Mouse (Mus musculus): ENCODE measurements around the gene Fam171b.

The Fam171b gene

DNA sequence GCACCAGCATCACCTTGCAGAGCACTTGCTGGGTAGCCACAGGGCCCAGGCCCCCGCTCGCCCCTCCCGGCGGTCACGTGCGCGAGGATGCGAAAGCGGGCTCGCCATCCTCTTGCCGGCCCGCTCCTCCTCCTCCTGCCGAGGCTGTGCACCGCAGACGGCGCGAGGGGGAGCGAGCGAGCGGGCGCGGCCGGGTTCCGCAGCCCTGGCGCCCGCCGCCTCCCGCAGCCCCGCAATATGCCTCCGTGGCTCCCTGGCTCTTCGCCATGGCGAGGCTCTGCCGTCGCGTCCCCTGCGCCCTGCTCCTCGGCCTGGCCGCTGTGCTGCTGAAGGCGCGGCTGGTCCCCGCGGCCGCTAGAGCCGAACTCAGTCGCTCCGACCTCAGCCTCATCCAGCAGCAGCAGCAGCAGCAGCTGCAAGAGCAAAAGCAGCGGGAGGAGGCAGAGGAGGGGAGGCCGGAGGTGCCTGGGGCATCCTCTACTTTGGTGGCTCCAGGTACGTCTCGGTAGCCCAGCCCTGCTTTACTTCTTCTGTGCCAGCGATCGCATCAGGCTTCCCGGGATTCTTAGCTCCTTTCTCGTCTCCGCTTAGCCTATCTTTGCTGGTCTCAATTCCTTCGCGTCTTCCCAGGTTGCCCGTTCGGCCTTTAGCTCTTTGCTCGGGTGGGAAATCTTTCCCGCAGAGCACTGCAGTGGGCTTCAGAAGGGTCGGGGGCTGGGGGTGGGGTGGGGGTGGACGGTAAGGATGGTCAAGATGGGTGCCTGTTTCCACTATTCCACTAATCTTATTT is at the start of gene Fam171b:
TSS of gene Fam171b (plus strand) at position 154 of the 790 bp plus-strand sequence.
- DNase-seq (ENCODE audit: low spot score in 2 of 2), result peak; percentile 14 to 41

DNA sequence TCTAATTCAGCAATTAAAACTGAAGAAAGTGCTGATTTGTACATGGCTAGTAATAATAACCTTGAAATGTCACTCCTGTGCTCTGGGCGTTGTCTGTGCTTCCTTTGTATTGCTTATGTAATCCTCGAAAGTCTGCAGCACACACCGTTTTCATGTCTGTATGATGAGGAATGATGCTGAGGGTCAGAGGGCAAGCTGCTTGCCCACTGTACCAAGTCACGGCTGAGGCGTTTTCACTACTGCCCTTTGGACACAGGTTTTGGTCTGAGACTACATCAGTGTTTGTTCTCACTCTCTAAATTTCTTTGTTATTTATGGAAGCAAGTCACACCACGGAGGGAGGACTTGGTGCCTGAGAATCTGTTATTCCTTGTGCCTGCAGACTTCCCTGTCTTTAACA is 46.4 kb upstream of the Fam171b start:
- no peak for DNase-seq (ENCODE audit: low spot score in 2 of 2)

DNA sequence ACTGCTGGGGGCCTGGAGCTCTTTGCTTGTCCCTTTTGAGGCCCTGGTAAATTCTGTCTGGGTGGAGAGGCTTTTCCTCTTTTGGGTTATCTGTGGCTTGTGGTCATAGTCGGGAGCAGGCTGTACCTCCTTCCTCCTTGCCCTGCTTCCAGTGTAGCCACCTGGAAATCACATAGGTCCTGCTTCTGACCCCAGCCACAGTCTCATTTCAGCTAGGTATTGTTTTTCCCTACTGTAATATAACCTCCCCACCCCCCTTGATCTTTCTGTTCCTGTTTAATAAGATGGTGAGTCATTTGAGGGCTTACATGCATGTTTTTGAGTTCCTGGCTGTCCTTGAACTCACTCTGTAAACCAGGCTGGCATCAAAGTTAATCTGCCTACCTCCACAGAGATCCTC is 45.6 kb upstream of the Fam171b start:
- no peak for DNase-seq (ENCODE audit: low spot score in 2 of 2)

- DNase-seq (ENCODE audit: low spot score in 2 of 2), result no peak
Observed at GRCm38 (mm10) chr2:83768311-83769047, 44.0 kb upstream of the Fam171b start.

DNA sequence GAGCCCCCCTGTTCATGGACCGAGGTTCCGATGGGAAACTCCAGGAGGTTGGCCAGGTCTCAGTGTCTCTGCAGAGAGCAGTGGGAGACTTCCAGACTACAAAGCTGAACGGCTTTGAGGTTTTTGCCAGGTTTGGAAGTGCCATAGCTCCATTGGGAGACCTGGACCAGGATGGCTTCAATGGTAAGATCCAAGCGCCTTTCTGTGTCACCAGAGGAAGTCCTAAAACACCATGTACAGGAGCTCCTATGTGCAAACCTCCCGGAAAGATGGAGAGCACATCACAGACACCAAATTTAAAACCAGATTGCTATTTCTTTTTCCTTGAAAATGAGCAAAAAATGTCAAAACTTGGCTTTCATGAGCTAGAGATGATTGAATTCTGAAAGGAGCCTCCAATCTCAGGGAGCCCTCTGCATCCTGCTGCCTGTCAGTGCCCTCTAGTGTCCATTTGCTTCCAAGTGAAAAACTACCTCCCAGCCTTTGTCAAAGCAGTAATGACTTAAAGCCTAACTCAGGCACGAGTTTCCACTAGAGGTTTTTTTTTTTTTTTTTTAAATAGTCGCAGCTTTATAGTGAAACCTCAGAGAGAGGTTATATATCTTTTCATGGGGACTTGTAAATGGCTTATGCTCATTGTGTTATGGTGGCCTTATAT is 41.2 kb upstream of the Fam171b start:
- DNase-seq (ENCODE audit: low spot score in 2 of 2), result peak in 1 of 2 experiments; percentile 56

DNA sequence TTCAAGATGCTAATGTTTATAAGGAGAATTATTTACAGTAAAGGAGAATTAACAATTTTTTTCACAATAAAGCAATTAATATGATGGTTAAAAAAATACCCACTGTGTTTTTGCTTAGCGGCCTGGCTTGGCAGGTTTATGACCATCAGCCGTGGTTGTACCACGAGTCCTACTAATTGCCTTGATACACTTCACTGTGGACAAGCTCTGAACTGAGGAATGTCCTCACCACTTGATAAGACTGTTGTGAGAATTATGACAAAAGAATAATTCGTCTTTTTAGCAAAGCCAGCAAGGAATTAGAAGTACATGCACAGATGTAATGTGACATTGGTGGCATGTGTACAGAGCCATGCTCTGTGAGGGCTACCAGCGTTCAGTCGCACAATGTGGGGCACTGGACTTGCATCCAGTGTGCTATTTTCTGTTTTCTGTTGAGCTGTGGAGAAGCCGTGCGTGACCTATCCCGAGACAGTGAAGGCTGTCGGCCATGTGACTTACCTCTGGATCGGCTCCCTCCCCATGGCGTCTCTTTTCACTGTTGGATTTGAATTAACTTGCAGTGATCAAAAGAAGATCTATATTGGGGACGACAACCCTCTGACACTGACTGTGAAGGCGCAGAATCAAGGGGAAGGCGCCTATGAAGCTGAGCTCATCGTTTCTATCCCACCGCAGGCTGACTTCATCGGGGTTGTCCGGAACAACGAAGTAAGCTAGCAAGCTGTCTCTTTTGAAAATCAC is 20.9 kb upstream of the Fam171b start:
- DNase-seq (ENCODE audit: low spot score in 2 of 2), result no peak

- no peak for DNase-seq (ENCODE audit: low spot score in 2 of 2)
Observed at GRCm38 (mm10) chr2:83792102-83792501, 20.3 kb upstream of the Fam171b start.

- DNase-seq (ENCODE audit: low spot score in 2 of 2), result no peak
Observed at GRCm38 (mm10) chr2:83795766-83796165, 16.7 kb upstream of the Fam171b start.

DNA sequence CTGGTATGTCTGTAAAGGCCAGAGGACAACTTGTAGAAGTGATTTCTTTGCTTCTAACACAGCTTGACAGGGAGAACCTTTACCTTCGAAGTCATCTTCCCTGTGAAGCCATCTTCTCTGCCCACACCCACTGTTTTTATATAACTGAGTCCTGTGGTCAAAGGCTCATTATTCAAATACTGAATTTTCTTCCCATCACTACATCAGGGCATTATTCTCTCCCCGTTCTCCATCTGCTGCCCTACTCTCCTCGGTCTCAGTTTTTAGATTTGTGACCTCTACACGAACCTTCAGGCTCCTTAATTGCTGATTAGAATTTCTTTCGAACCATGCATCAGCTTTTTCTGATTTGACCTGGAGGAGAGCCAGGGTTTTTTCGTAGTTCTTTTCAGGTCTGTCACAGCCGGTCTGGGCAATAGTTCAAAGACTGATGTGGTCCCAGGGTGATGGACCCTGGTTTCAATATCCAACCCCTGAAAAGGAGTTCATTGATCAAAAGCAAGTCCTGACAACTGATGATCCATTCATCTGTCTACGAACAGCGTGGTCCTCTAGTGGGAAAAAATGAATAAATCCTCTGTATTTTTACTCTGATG is 14.4 kb upstream of the Fam171b start:
- DNase-seq (ENCODE audit: low spot score in 2 of 2), result no peak

GRCm38 (mm10) chr2:83813273-83813892 is 947 bp downstream of the Fam171b start:
- no peak for DNase-seq (ENCODE audit: low spot score in 2 of 2)

- no peak for DNase-seq (ENCODE audit: low spot score in 2 of 2)
Observed at GRCm38 (mm10) chr2:83814009-83814408, 1.6 kb downstream of the Fam171b start.

- DNase-seq (ENCODE audit: low spot score in 2 of 2), result no peak
Observed at GRCm38 (mm10) chr2:83816147-83816546, 3.7 kb downstream of the Fam171b start.

DNA sequence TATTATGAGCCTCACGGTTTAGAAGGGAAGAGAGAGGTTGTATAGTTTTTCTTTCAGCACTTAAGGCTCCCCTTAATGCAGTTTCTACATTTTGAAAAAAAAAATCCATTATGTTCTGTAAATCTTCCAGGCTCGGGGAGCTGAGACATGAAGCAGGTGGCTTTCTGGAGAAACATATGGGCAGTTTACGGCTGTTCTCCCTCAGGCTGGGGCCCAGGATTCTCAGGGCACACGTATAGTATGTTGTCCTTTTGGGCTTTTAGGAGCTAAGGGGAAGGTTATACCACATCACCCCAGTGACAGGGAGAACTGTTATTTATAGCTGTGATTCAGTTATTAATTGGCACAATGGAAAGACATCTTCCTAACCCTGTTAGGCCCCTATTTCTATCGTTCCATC is 12.7 kb downstream of the Fam171b start:
- DNase-seq (ENCODE audit: low spot score in 2 of 2), result no peak

DNA sequence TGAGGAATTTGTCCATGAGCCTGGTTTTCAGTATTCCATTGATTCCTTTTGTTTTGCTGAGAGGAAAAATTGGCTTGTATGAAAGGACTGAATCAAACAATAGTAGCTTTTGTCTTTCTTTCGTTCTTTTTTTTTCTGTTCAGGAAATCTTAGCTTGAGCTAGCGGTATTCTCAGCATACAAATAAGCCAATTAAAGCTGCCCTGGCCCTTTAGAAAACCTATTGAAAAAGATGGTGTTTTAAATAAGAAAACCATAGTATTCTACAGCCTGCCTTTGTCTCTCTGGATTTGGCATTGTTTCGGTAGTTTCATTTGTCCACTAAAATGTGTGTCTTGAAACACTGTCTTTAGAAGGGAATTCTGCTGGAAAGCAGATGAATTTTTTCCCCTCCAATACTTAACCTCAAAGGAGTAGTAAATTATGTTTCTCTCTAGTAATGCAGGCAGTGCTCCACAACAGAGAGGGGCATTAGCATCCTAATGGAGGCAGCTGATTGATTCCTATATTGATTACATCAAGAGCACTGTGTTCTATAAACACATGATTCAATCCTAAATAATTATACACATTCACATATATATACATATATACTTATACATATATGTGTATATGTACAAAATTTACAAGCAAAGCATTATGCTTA is 16.6 kb downstream of the Fam171b start:
- no peak for DNase-seq (ENCODE audit: low spot score in 2 of 2)

DNA sequence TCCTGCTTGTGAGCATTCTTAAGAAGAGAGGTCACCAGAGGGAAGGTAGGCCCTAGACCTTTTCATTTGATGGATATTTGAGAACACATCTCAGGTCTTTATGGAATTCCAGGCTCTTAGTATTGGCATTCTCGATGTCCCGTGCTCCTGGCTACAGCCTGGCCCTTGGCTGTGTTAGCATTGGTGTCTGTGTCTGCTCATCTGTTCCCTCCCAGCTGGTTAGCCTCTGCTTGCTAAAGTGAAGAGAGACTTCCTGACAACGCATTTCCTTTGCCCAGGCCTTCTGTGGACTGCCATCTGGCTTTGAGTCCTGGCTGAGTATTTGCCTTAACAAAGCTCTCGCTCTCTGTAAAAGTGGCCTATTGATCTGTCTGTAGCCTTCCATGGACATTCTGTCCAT is 20.5 kb downstream of the Fam171b start:
- no peak for DNase-seq (ENCODE audit: low spot score in 2 of 2)

GRCm38 (mm10) chr2:83835313-83836070 is 23.1 kb downstream of the Fam171b start:
- DNase-seq (ENCODE audit: low spot score in 2 of 2), result no peak

DNA sequence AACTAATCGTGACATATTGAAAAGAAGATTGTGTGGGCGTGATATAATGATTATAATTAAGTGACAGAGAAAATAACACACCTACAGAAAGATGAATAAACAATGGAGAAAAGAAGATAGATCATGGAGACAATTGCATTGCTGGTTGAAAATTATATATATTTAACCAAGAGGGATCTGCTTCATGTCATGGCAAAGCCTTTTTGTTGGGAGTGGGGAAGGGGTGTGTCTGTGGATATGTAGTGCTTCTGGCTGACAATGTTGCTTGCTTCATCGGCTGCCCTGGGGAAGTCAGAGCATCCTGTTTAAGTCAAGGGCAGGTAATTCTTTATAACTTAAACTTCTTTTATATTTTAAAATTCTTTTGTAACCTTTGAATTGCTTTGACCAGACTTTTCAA is 36.1 kb downstream of the Fam171b start:
- DNase-seq (ENCODE audit: low spot score in 2 of 2), result no peak

GRCm38 (mm10) chr2:83853423-83853822 is 41.0 kb downstream of the Fam171b start:
- no peak for DNase-seq (ENCODE audit: low spot score in 2 of 2)

DNA sequence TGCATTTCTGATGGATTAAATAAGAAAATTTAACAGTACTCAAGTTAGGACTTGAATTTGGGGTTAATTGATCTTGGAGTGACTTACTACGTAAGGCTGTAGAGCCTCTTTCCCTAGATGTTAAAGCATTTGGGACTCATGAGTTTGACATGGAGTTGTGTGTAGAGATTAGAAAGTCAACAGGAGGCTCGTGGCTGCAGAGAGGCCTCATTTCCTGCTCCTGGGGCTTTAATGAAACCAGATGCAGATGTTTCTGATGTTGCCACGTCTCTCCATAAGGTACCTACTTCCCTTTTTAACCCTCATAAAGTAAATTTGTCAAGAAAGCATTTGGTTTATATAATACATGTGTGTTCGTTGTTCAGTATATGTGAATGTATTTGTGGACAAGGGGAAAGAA is 43.8 kb downstream of the Fam171b start:
- no peak for DNase-seq (ENCODE audit: low spot score in 2 of 2)

Measured in thymus, postnatal 10 days (tissue).